Mouse (Mus musculus): ENCODE measurements around the gene Glycam1.
"Not testable (repeated sequence)": the region's sequence is repeated elsewhere in the genome, so short reads cannot be mapped to it uniquely, and the experiment has no call there.

Glycam1 gene

DNA sequence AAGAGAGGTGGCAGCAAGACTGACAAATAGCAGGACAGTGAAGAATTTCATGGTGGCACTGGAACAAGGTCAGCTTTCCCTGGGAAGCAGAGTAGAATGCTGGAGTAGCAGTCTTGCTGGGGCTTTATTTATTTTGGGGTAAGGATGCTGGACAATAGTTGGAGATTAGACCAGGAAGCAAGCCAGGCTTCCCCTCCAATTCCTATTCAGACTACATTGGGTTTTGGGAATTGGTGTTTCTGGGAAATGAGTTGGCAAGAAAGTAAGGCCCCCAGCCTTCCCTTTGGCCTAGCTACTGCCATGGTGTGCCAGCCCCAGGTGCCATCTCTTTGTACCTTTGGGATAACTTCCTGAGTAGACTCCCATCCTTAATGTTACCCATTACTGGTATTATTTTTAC, at the start of gene Glycam1:
Gene Glycam1, minus strand, starts transcription at position 101 of the 400 bp plus-strand sequence.
- no peak for DNase-seq

GRCm38 (mm10) chr15:103604481-103604880, 39.6 kb upstream of the Glycam1 start:
- DNase-seq: no peak

GRCm38 (mm10) chr15:103590779-103591178, 25.9 kb upstream of the Glycam1 start:
- DNase-seq: no peak

DNA sequence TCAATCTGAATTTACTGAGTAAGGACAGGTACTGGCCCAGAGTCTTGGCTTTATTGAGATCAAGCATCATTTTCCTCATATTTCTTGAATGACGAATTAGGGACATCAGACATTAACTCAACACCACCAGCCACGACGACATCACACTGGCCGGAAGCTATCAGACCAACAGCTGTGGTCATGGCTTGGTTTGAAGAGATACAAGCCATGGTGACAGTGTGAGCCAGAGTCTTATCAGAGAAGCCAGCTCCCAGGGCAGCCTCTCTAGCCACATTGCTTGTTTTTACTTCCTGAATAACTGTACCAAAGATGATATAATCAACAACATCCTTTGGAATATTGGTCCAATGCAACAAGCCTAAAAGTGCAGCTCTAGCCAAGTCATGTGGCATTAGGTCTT, 22.9 kb upstream of the Glycam1 start:
- not testable (repeated sequence) for DNase-seq

- DNase-seq: no peak
Measured at GRCm38 (mm10) chr15:103585876-103586275, 21.0 kb upstream of the Glycam1 start.

DNA sequence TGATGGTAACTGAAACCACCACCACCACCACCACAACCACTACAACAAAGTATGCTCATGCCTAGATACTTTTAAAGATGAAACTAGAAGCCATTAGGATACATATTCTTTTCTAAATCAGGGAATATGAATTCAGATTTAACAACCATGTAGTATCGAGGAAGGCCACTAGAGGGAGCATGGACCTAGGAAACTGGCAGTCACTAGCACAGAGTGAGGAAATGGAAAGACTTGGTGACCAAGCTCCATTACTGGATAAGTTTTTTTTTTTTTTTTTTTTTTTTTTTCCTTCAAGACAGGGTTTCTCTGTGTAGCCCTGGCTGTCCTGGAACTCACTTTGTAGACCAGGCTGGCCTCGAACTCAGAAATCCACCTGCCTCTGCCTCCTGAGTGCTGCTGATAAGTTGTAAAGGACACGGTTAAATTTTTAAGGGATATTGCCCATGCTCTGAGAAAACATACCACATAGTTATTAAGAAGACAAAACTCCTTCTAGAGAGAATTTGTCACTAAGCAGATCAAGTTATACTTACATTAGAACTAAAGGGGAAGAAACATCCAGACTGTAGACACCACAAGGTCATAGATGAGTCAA, 12.7 kb downstream of the Glycam1 start:
- peak; percentile 77 for DNase-seq

- peak; percentile 30 for DNase-seq
Measured at GRCm38 (mm10) chr15:103551053-103551452, 13.8 kb downstream of the Glycam1 start.

- DNase-seq: no peak
Measured at GRCm38 (mm10) chr15:103549475-103549874, 15.4 kb downstream of the Glycam1 start.

- no peak for DNase-seq
Measured at GRCm38 (mm10) chr15:103547983-103548382, 16.9 kb downstream of the Glycam1 start.

- no peak for DNase-seq
Measured at GRCm38 (mm10) chr15:103542526-103542925, 22.4 kb downstream of the Glycam1 start.

DNA sequence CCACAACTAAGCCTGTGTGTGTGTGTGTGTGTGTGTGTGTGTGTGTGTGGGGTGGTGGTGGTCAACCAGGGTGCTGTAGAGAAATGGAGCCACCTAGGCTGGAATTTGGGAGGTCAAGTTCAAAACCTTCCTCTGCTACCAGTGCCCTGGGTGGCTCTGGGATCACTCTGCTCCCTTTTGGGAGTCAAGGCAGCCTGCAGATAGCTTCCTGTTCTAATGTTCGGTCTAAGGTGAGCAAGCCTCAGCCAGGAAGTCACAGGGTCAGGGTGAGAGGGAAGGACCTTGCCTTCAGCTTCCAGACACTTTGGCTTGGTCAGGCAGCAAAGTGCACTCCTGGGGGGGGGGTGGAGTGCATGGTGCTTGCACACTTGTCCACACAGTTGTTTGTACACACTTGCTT, 24.2 kb downstream of the Glycam1 start:
- DNase-seq: no peak

- DNase-seq: no peak
Measured at GRCm38 (mm10) chr15:103539259-103539658, 25.6 kb downstream of the Glycam1 start.

GRCm38 (mm10) chr15:103537822-103538213, 27.1 kb downstream of the Glycam1 start, which contains the start of gene Ppp1r1a:
Gene Ppp1r1a (minus strand): TSS chr15:103538003.
- peak; percentile 88 for DNase-seq

- DNase-seq: peak; percentile 43
Measured at GRCm38 (mm10) chr15:103537011-103537821, 27.7 kb downstream of the Glycam1 start.

DNA sequence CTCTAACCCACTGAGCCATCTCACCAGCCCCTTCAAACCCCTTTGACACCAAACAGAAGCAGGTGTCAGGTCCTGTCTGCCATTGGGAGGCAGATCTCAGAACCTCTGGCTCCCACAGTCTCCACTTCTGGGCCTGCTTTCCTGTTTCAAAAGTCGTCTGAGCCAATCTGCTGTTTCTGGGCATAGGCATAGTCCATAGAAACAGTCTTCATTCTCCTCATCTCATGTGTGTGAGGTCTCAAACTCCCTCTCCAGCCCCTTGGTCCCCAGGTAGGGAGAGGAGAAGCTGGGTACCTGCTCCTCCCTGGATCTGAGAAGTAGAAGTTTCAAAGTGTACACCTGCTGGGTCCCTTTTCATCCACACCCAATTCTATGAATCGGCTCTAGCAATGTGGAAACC, 28.4 kb downstream of the Glycam1 start:
- no peak for DNase-seq

DNA sequence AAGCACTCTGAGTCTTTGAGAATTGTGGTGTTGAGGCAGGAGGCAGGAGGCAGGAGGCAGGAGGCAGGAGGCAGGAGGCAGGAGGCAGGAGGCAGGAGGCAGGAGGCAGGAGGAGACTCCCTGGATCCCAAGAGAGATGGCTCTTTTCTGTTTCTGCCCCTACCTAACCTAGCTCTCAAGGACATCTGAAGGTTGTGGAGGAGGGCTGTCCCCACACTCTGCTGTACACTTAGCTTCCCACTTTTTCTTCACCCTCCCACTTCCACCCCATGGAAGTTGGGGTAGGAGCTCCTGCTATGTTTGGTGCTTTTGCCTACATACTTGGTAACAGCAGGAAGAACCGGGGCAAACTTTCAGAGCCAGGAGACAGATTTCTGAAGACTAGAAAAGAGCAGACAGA, 29.1 kb downstream of the Glycam1 start:
- DNase-seq: no peak

- no peak for DNase-seq
Measured at GRCm38 (mm10) chr15:103535030-103535429, 29.9 kb downstream of the Glycam1 start.

DNA sequence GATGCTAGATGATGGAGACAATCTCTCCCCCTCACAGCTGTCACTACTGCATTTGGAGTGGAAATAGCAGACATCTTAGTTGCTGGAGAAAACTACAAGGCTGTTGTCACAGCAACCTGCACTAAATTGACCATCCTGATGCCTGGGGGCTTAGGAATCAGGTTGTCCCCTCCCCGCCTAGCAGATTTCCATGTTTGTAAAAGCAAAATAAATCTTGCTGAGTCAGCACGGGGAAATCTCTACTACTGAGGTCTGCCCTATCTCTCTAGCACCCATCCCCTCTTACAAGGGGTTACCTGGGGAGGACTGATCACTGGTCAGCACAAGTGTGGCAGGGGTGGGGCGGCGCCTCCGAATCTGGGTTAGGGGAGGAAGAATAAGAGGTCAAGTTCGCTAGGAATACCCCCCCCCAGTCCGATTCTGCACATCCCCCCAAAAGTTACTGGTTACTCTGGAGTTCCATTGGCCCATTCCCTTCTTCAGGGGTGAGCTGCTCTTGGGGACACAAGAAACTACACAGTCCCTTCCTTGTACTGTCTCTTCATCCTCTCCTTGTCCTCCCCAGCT, 30.7 kb downstream of the Glycam1 start:
- no peak for DNase-seq

DNA sequence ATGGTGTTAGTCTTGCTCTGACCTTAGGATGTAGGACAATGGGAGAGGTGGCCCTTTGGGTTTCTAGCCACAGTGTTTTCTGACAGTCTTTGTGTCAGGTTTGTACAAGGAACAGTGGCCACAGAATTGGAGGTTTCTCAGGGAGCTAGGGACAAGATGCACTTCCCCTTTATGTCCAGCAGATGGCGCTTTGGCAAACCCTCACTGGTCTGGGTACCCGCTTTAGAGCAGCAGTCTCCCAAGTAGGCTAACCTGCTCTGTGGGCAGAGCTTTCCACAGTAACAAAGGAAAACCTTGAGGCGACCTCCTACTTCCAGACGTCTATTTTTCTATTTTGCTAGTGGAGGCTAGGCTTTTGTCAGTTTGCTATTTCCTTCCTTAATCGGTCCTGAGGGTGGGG, 34.5 kb downstream of the Glycam1 start:
- DNase-seq: peak; percentile 81

DNA sequence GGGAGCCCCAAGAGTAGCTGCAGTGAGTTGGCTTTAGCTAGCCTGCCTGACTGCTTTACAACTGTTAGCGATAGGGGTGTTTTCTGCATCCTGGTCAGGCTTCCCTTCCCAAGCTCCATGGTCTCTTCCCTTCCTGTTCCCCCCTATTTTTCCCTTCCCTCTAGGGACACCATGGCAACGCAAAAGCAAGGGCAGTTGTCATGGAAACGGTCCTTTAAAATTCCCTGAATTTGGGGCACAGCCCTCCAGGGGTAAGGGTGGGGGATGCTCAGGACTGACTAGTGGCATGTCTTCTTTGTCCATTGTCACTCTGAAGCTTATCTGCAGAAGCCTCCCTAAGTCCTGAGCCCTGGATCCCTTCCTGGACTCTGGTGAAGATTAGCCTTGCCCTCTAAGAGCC, 41.7 kb downstream of the Glycam1 start:
- DNase-seq: peak; percentile 36

DNA sequence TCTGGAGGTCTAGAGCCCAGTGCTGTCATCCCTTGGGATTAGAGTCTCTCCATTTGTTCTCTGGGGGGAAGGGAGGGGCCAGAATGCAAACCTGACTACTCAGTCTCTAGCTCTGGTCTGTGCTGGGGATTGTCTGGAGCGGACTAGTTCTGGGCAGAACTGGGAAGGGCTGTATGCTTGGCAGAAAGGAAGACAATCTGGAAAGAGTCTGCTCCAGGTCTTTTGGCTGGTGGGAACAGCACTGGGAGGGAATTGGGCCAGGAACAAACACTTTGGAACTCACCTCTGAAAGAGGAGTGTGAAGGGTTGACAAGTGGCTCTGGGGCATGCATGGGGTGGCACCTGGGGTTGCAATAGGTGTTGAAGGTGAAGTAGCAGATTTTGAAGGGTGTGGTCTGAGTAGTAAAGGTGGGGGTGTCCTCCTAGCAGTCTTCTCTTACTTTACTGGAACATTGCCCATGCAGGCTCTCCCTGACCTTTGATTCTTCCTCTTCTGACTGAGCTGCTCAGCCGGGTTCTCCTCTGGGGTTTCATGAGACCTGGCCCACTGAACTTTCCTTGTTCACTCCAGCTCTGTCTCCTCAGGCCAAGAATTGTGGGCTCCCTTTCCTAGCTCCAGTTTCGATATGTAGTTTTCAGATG, 42.3 kb downstream of the Glycam1 start:
- no peak for DNase-seq

- peak; percentile 70 for DNase-seq
Measured at GRCm38 (mm10) chr15:103519386-103520378, 45.2 kb downstream of the Glycam1 start.

All from embryo, embryonic 11 days (tissue).